Mouse (Mus musculus): ENCODE measurements around the gene Zhx3. TPM values are rescaled to one million over a fixed set of nuclear protein-coding genes. Genes with fewer than 3 reads are reported as not detected.

The Zhx3 gene
- polyA plus RNA-seq, 1 experiment from 2014 or later = 20.6 TPM

DNA sequence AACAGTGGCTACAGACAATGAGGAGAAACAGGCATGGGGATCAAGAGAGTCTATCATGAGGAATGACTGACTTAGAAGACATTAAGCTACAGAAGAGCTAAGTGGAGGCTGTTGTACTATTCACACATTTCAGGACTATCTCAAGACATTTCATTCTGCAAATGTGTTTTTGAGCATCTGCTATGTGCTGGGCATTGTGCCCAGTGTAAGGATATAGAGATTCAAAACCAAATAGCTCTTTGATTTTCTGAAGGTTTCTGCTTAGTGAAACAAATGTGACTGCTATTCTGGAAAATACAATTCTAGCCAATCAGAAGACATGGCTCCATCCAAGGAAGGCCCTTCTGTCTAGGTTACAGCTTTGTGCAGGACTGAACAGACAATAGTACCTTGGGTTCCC is 18.1 kb downstream of the Zhx3 start:
- Histone ChIP-seq H3K27ac (replicated peaks) (no peak overlapping the region), H3K36me3 (no peaks in the 10 kb centered on the region), H3K9ac (no peak overlapping the region), H3K4me2 (no peak overlapping the region), H3K4me1 (replicated peaks) (peaks cover 7% of the 10 kb centered on the region; the same call in 1 of the 2 replicates), H3K4me3 (no peak overlapping the region), H3K9me3 (no peaks in the 10 kb centered on the region), H3K27me3 (no peaks in the 10 kb centered on the region)
- ATAC-seq (ENCODE audit: low FRiP score, low read depth) = no peak

- no peaks in the 10 kb centered on the region for H3K9me3 ChIP-seq
- no peaks in the 10 kb centered on the region for H3K27me3 ChIP-seq
- no peak overlapping the region for H3K27ac ChIP-seq (replicated peaks)
- no peak for ATAC-seq (ENCODE audit: low FRiP score, low read depth)
- no peak overlapping the region for H3K4me2 ChIP-seq
- H3K36me3 ChIP-seq = no peaks in the 10 kb centered on the region
- H3K4me3 ChIP-seq = no peak overlapping the region
- H3K9ac ChIP-seq = no peak overlapping the region
- peaks cover 7% of the 10 kb centered on the region; the same call in 1 of the 2 replicates for H3K4me1 ChIP-seq (replicated peaks)
- 82% methylated on average over 3 of the region's 3 CpGs for WGBS
Measured at GRCm38 (mm10) chr2:160850360-160850759, 22.4 kb downstream of the Zhx3 start.

DNA sequence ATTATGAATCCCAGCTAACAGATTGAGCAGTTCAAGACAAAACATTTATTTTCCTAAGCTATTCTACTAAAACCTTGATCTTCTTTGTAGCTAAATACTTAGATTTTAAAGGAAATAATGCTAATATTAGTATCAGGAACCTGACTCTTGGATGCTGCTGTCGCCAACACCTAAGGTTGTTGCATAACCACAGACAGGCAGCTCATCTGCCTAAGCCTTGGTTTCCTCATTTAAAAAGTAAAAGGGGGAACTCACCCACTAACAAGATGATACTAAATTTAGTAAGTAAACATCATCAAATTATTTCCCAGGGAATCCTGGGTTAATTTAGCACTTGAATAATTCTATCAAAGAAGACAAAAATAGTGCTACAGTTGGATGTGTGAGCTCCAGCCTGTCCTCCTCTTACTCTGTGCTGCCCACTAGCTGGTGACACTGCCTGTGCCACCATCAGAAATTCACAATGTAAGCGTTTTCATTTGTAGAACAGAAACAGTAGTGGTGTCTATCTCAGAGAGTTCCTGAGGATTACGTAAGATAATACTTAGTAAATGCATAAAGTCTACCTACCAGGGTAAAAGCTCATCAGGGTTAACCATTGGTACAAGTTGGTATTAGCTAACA is 23.1 kb downstream of the Zhx3 start:
- no peaks in the 10 kb centered on the region for H3K9me3 ChIP-seq

DNA sequence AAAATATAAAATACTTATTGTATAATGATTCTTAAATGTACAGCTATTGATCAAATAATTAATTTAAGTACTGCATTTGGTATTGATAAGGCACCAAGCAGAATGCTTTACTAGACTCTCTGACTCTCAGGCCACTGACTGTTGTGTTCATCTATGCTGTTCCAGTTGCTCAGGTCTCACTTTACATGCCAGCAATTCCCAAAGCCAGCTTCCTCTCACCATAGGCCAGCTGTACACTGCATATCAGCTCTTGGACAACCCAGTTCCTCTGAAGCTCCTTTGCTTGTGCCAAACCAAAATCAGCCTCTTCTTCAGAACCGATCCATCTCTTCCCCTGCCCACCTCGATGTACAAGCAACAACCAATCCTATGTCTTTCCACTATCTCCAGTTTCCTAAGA is 24.6 kb downstream of the Zhx3 start:
- Histone ChIP-seq H3K4me2 (no peak overlapping the region), H3K27me3 (no peaks in the 10 kb centered on the region), H3K4me3 (no peak overlapping the region), H3K27ac (replicated peaks) (no peak overlapping the region), H3K4me1 (replicated peaks) (no peaks in the 10 kb centered on the region), H3K9ac (no peak overlapping the region), H3K36me3 (no peaks in the 10 kb centered on the region), H3K9me3 (no peaks in the 10 kb centered on the region)
- no peak for ATAC-seq (ENCODE audit: low FRiP score, low read depth)
- WGBS = 91% methylated on average over 2 of the region's 2 CpGs

More for the DNA sequence above, 23.1 kb downstream of the Zhx3 start:
- no peak for ATAC-seq (ENCODE audit: low FRiP score, low read depth)
- Histone ChIP-seq H3K27ac (replicated peaks) (no peak overlapping the region), H3K27me3 (no peaks in the 10 kb centered on the region), H3K36me3 (no peaks in the 10 kb centered on the region), H3K9ac (no peak overlapping the region), H3K4me1 (replicated peaks) (peaks cover 5% of the 10 kb centered on the region; the same call in 1 of the 2 replicates), H3K4me2 (no peak overlapping the region), H3K4me3 (no peak overlapping the region)
- 79% methylated on average over 3 of the region's 3 CpGs for WGBS

DNA sequence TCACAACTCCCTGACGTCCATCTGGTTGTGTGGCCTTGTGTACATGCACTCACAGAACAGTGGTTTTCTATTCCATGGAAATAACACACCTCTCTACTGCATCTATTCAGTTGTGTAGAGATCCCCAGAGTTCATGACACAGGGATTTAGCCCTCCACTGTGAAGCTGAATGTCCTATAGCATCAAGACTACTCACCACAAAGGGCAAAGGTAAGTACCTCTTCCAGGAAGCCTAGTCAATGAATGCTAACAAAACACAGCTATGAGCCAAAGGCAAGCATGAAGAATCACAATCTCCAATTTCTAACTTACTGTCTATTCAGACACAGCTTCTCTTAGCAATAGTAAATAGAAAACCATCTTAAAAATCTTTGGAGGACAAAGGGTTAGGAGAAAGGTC is 25.1 kb downstream of the Zhx3 start:
- H3K36me3 ChIP-seq = no peaks in the 10 kb centered on the region
- H3K27ac ChIP-seq (replicated peaks) = no peak overlapping the region
- no peaks in the 10 kb centered on the region for H3K4me1 ChIP-seq (replicated peaks)
- H3K4me3 ChIP-seq = no peak overlapping the region
- H3K27me3 ChIP-seq = no peaks in the 10 kb centered on the region
- no peak overlapping the region for H3K4me2 ChIP-seq
- no peak overlapping the region for H3K9ac ChIP-seq
- no peak for ATAC-seq (ENCODE audit: low FRiP score, low read depth)
- no peaks in the 10 kb centered on the region for H3K9me3 ChIP-seq
- WGBS = 86% methylated on average over 1 of the region's 1 CpGs

- Histone ChIP-seq H3K9ac (no peak overlapping the region), H3K4me1 (replicated peaks) (no peaks in the 10 kb centered on the region; the same call in 1 of the 2 replicates), H3K4me3 (no peak overlapping the region), H3K9me3 (no peaks in the 10 kb centered on the region), H3K27me3 (no peaks in the 10 kb centered on the region), H3K4me2 (no peak overlapping the region), H3K27ac (replicated peaks) (no peak overlapping the region), H3K36me3 (no peaks in the 10 kb centered on the region)
- ATAC-seq (ENCODE audit: low FRiP score, low read depth) = no peak
Measured at GRCm38 (mm10) chr2:160840838-160841237, 32.0 kb downstream of the Zhx3 start.

GRCm38 (mm10) chr2:160810802-160811201 is 62.0 kb downstream of the Zhx3 start:
- ATAC-seq (ENCODE audit: low FRiP score, low read depth) = no peak

GRCm38 (mm10) chr2:160810376-160810775 is 62.4 kb downstream of the Zhx3 start:
- Histone ChIP-seq H3K4me3 (no peak overlapping the region), H3K4me2 (no peak overlapping the region), H3K27me3 (no peaks in the 10 kb centered on the region), H3K4me1 (replicated peaks) (0 out of 2 replicates have a peak, but pooled peaks cover 6% of the 10 kb centered on the region), H3K36me3 (peaks cover 4% of the 10 kb centered on the region; the same call in 1 of the 2 replicates), H3K9ac (no peak overlapping the region), H3K9me3 (no peaks in the 10 kb centered on the region), H3K27ac (replicated peaks) (no peak overlapping the region)
- ATAC-seq (ENCODE audit: low FRiP score, low read depth) = no peak

More at GRCm38 (mm10) chr2:160810802-160811201, 62.0 kb downstream of the Zhx3 start:
- Histone ChIP-seq H3K4me3 (no peak overlapping the region), H3K36me3 (peaks cover 7% of the 10 kb centered on the region; the same call in 1 of the 2 replicates), H3K4me1 (replicated peaks) (0 out of 2 replicates have a peak, but pooled peaks cover 6% of the 10 kb centered on the region), H3K27ac (replicated peaks) (no peak overlapping the region), H3K9me3 (no peaks in the 10 kb centered on the region), H3K27me3 (no peaks in the 10 kb centered on the region), H3K4me2 (no peak overlapping the region), H3K9ac (no peak overlapping the region)
- WGBS = 93% methylated on average over 1 of the region's 1 CpGs

- WGBS = 53% methylated on average over 3 of the region's 3 CpGs
- no peaks in the 10 kb centered on the region for H3K9me3 ChIP-seq
- H3K36me3 ChIP-seq = no peaks in the 10 kb centered on the region
- no peak overlapping the region for H3K27ac ChIP-seq (replicated peaks)
- no peak overlapping the region for H3K4me2 ChIP-seq
- ATAC-seq (ENCODE audit: low FRiP score, low read depth) = no peak
- no peaks in the 10 kb centered on the region for H3K27me3 ChIP-seq
- H3K4me1 ChIP-seq (replicated peaks) = peaks cover 6% of the 10 kb centered on the region; the same call in 1 of the 2 replicates
- no peak overlapping the region for H3K9ac ChIP-seq
- no peak overlapping the region for H3K4me3 ChIP-seq
Measured at GRCm38 (mm10) chr2:160806091-160806521, 66.7 kb downstream of the Zhx3 start.

DNA sequence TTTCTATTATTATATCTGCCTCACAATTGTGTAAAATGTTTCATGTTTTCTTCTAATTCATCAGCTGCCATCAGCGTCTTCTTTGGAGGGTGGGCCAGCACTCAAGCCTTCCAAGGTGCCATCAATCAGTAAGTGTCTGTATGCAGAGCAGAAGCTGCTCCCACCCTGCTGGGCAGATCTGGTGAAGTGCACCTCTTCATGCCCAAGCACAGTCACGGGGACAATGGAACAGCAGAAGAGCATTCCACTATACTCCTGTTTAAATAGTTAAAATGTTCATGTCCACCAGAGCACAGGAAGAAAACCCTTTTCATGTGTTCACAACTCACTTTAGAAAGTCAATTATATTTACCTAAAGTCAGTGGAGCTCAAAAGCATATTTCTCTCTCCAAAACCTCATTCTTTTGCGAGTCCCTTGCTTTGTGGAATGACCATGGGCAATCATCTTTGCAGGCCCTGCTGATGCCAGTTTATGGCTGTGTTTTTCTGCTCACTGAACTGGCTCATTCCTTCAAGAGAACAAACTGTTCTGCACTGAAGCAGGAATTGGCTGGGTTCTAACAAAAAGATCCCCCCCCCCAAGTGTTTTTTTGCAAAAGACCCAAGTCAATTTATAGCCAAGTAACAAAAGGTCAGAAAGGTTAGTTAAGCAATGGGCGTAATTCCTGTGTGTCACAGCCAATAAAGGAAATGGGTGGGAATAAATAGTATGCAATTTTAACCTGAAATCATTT is 67.8 kb downstream of the Zhx3 start:
- Histone ChIP-seq H3K36me3 (no peaks in the 10 kb centered on the region), H3K27me3 (no peaks in the 10 kb centered on the region), H3K27ac (replicated peaks) (no peak overlapping the region; the same call in 1 of the 2 replicates), H3K4me2 (no peak overlapping the region), H3K4me3 (no peak overlapping the region), H3K9me3 (no peaks in the 10 kb centered on the region), H3K9ac (no peak overlapping the region), H3K4me1 (replicated peaks) (peaks cover 6% of the 10 kb centered on the region; the same call in 1 of the 2 replicates)
- ATAC-seq (ENCODE audit: low FRiP score, low read depth) = no peak
- WGBS = 41% methylated on average over 4 of the region's 4 CpGs

DNA sequence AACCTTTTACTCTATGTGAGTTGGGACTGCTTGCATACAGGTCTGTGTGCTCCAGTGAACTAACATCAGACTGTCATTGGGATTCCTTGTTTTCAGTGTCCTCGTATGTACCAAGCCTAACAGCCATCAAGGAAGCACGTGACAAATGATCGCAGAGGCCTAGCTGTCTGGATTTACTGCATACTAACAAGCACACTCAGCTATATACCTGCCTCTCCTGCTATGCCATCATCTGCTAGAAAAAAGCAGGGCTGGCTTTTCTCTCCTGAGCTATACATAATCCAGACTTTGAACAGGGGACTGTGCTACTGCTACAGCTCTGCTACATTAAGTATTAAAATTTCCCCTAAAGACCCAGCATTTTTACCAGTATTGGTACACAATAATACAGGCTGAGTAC is 70.5 kb downstream of the Zhx3 start:
- Histone ChIP-seq H3K27me3 (no peaks in the 10 kb centered on the region), H3K27ac (replicated peaks) (no peak overlapping the region), H3K4me2 (no peak overlapping the region), H3K4me1 (replicated peaks) (peaks cover 6% of the 10 kb centered on the region; the same call in 1 of the 2 replicates), H3K9me3 (no peaks in the 10 kb centered on the region), H3K4me3 (no peak overlapping the region), H3K9ac (no peak overlapping the region), H3K36me3 (no peaks in the 10 kb centered on the region)
- 75% methylated on average over 3 of the region's 3 CpGs for whole genome bisulfite sequencing
- ATAC-seq (ENCODE audit: low FRiP score, low read depth) = no peak

DNA sequence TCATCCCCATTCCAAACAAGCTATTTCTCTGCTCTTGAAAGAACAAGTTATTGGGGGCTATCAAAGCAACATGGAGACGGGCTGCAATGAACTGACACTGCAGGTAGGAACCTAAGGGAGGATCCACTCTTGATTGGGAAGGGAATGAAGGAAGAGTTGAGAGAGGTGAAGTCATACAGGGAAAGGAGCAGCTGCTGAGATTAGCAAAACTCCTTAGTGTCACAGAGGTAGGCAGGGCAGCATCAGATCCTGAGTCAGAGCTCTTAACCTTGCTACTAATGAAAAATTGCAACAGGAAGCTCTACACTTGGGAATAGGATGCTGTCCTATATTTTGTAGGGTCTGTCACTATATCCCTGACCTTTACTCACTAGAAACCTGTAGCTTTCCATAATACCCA is 71.8 kb downstream of the Zhx3 start:
- no peaks in the 10 kb centered on the region for H3K27me3 ChIP-seq
- ATAC-seq (ENCODE audit: low FRiP score, low read depth) = no peak
- no peaks in the 10 kb centered on the region for H3K9me3 ChIP-seq
- H3K9ac ChIP-seq = no peak overlapping the region
- 95% methylated on average over 1 of the region's 1 CpGs for WGBS
- H3K36me3 ChIP-seq = no peaks in the 10 kb centered on the region
- H3K4me2 ChIP-seq = no peak overlapping the region
- no peak overlapping the region for H3K27ac ChIP-seq (replicated peaks)
- H3K4me1 ChIP-seq (replicated peaks) = no peaks in the 10 kb centered on the region; the same call in 1 of the 2 replicates
- no peak overlapping the region for H3K4me3 ChIP-seq

All from hindbrain, embryonic 15.5 days (tissue).